Mouse (Mus musculus): ENCODE data around the gene Pnpla5. TPM values are rescaled to one million over a fixed set of nuclear protein-coding genes. Genes with fewer than 3 reads are reported as not detected.

Gene Pnpla5
- polyA plus RNA-seq, 1 experiment from 2014 or later: not detected

- WGBS: 78% methylated on average over 5 of the region's 5 CpGs
- no peak overlapping the region for H3K9ac ChIP-seq (ENCODE audit: low read depth, low read length)
- H3K9me3 ChIP-seq (ENCODE audit: control insufficient read depth, low read length): no peaks in the 10 kb centered on the region
- no peaks in the 10 kb centered on the region for H3K36me3 ChIP-seq (ENCODE audit: control insufficient read depth, insufficient read depth, low read length)
- H3K27me3 ChIP-seq (ENCODE audit: control insufficient read depth, insufficient read depth, low read length): no peaks in the 10 kb centered on the region
- no peaks in the 10 kb centered on the region for H3K4me1 ChIP-seq (ENCODE audit: control insufficient read depth, insufficient read depth, low read length)
- H3K4me3 ChIP-seq (ENCODE audit: low read length): no peak overlapping the region
- no peak overlapping the region for H3K4me2 ChIP-seq (replicated peaks; ENCODE audit: low read depth, low read length)
- H3K27ac ChIP-seq (ENCODE audit: low read depth, low read length): no peak overlapping the region
- no peak for ATAC-seq (ENCODE audit: low FRiP score, low TSS enrichment)
These were observed 18.0 kb upstream of the Pnpla5 start for GRCm38 (mm10) chr15:84140929-84141328.

GRCm38 (mm10) chr15:84140109-84140508, 17.1 kb upstream of the Pnpla5 start:
- H3K27ac ChIP-seq (ENCODE audit: low read depth, low read length): no peak overlapping the region
- WGBS: 45% methylated on average over 3 of the region's 3 CpGs
- no peak overlapping the region for H3K4me3 ChIP-seq (ENCODE audit: low read length)
- H3K36me3 ChIP-seq (ENCODE audit: control insufficient read depth, insufficient read depth, low read length): no peaks in the 10 kb centered on the region
- no peak overlapping the region for H3K4me2 ChIP-seq (replicated peaks; ENCODE audit: low read depth, low read length)
- H3K4me1 ChIP-seq (ENCODE audit: control insufficient read depth, insufficient read depth, low read length): no peaks in the 10 kb centered on the region
- ATAC-seq (ENCODE audit: low FRiP score, low TSS enrichment): no peak
- no peak overlapping the region for H3K9ac ChIP-seq (ENCODE audit: low read depth, low read length)
- H3K9me3 ChIP-seq (ENCODE audit: control insufficient read depth, low read length): no peaks in the 10 kb centered on the region
- no peaks in the 10 kb centered on the region for H3K27me3 ChIP-seq (ENCODE audit: control insufficient read depth, insufficient read depth, low read length)

GRCm38 (mm10) chr15:84139592-84140005, 16.6 kb upstream of the Pnpla5 start:
- 74% methylated on average over 5 of the region's 5 CpGs for WGBS
- Histone ChIP-seq H3K27ac (ENCODE audit: low read depth, low read length) (no peak overlapping the region), H3K9ac (ENCODE audit: low read depth, low read length) (no peak overlapping the region), H3K9me3 (ENCODE audit: control insufficient read depth, low read length) (no peaks in the 10 kb centered on the region), H3K4me2 (replicated peaks; ENCODE audit: low read depth, low read length) (no peak overlapping the region), H3K4me3 (ENCODE audit: low read length) (no peak overlapping the region), H3K36me3 (ENCODE audit: control insufficient read depth, insufficient read depth, low read length) (no peaks in the 10 kb centered on the region), H3K4me1 (ENCODE audit: control insufficient read depth, insufficient read depth, low read length) (no peaks in the 10 kb centered on the region), H3K27me3 (ENCODE audit: control insufficient read depth, insufficient read depth, low read length) (no peaks in the 10 kb centered on the region)
- no peak for ATAC-seq (ENCODE audit: low FRiP score, low TSS enrichment)

GRCm38 (mm10) chr15:84136473-84137415, 13.8 kb upstream of the Pnpla5 start:
- H3K9ac ChIP-seq (ENCODE audit: low read depth, low read length): no peak overlapping the region
- ATAC-seq (ENCODE audit: low FRiP score, low TSS enrichment): no peak
- H3K36me3 ChIP-seq (ENCODE audit: control insufficient read depth, insufficient read depth, low read length): no peaks in the 10 kb centered on the region
- H3K27ac ChIP-seq (ENCODE audit: low read depth, low read length): no peak overlapping the region
- no peaks in the 10 kb centered on the region for H3K9me3 ChIP-seq (ENCODE audit: control insufficient read depth, low read length)
- H3K27me3 ChIP-seq (ENCODE audit: control insufficient read depth, insufficient read depth, low read length): no peaks in the 10 kb centered on the region
- 51% methylated on average over 12 of the region's 12 CpGs for WGBS
- no peak overlapping the region for H3K4me3 ChIP-seq (ENCODE audit: low read length)
- H3K4me1 ChIP-seq (ENCODE audit: control insufficient read depth, insufficient read depth, low read length): no peaks in the 10 kb centered on the region
- no peak overlapping the region for H3K4me2 ChIP-seq (replicated peaks; ENCODE audit: low read depth, low read length)

- Histone ChIP-seq H3K9me3 (ENCODE audit: control insufficient read depth, low read length) (no peaks in the 10 kb centered on the region), H3K27ac (ENCODE audit: low read depth, low read length) (no peak overlapping the region), H3K27me3 (ENCODE audit: control insufficient read depth, insufficient read depth, low read length) (no peaks in the 10 kb centered on the region), H3K4me2 (replicated peaks; ENCODE audit: low read depth, low read length) (no peak overlapping the region), H3K9ac (ENCODE audit: low read depth, low read length) (no peak overlapping the region), H3K36me3 (ENCODE audit: control insufficient read depth, insufficient read depth, low read length) (no peaks in the 10 kb centered on the region), H3K4me3 (ENCODE audit: low read length) (no peak overlapping the region), H3K4me1 (ENCODE audit: control insufficient read depth, insufficient read depth, low read length) (no peaks in the 10 kb centered on the region)
- 88% methylated on average over 5 of the region's 5 CpGs for WGBS
- ATAC-seq (ENCODE audit: low FRiP score, low TSS enrichment): no peak
These were observed 12.5 kb upstream of the Pnpla5 start for GRCm38 (mm10) chr15:84135472-84135871.

- Histone ChIP-seq H3K4me1 (ENCODE audit: control insufficient read depth, insufficient read depth, low read length) (no peaks in the 10 kb centered on the region), H3K4me3 (ENCODE audit: low read length) (no peak overlapping the region), H3K27ac (ENCODE audit: low read depth, low read length) (no peak overlapping the region), H3K27me3 (ENCODE audit: control insufficient read depth, insufficient read depth, low read length) (no peaks in the 10 kb centered on the region), H3K36me3 (ENCODE audit: control insufficient read depth, insufficient read depth, low read length) (no peaks in the 10 kb centered on the region), H3K9me3 (ENCODE audit: control insufficient read depth, low read length) (no peaks in the 10 kb centered on the region), H3K9ac (ENCODE audit: low read depth, low read length) (no peak overlapping the region), H3K4me2 (replicated peaks; ENCODE audit: low read depth, low read length) (no peak overlapping the region)
- no peak for ATAC-seq (ENCODE audit: low FRiP score, low TSS enrichment)
- 68% methylated on average over 4 of the region's 4 CpGs for WGBS
These were observed 10.5 kb upstream of the Pnpla5 start for GRCm38 (mm10) chr15:84133440-84133839.

- H3K9me3 ChIP-seq (ENCODE audit: control insufficient read depth, low read length): no peaks in the 10 kb centered on the region
- 87% methylated on average over 7 of the region's 7 CpGs for WGBS
These were observed 9.0 kb upstream of the Pnpla5 start for GRCm38 (mm10) chr15:84131971-84132370.

GRCm38 (mm10) chr15:84131096-84131786, 8.3 kb upstream of the Pnpla5 start:
- H3K4me3 ChIP-seq (ENCODE audit: low read length): no peak overlapping the region

More at GRCm38 (mm10) chr15:84131971-84132370, 9.0 kb upstream of the Pnpla5 start:
- Histone ChIP-seq H3K4me3 (ENCODE audit: low read length) (no peak overlapping the region), H3K9ac (ENCODE audit: low read depth, low read length) (no peak overlapping the region), H3K36me3 (ENCODE audit: control insufficient read depth, insufficient read depth, low read length) (no peaks in the 10 kb centered on the region), H3K27ac (ENCODE audit: low read depth, low read length) (no peak overlapping the region), H3K4me1 (ENCODE audit: control insufficient read depth, insufficient read depth, low read length) (no peaks in the 10 kb centered on the region), H3K4me2 (replicated peaks; ENCODE audit: low read depth, low read length) (no peak overlapping the region), H3K27me3 (ENCODE audit: control insufficient read depth, insufficient read depth, low read length) (no peaks in the 10 kb centered on the region)
- no peak for ATAC-seq (ENCODE audit: low FRiP score, low TSS enrichment)

GRCm38 (mm10) chr15:84126871-84127270, 3.9 kb upstream of the Pnpla5 start:
- H3K36me3 ChIP-seq (ENCODE audit: control insufficient read depth, insufficient read depth, low read length): no peaks in the 10 kb centered on the region
- H3K4me3 ChIP-seq (ENCODE audit: low read length): no peak overlapping the region
- ATAC-seq (ENCODE audit: low FRiP score, low TSS enrichment): no peak
- H3K4me2 ChIP-seq (replicated peaks; ENCODE audit: low read depth, low read length): no peak overlapping the region
- no peaks in the 10 kb centered on the region for H3K4me1 ChIP-seq (ENCODE audit: control insufficient read depth, insufficient read depth, low read length)
- no peaks in the 10 kb centered on the region for H3K27me3 ChIP-seq (ENCODE audit: control insufficient read depth, insufficient read depth, low read length)
- no peak overlapping the region for H3K27ac ChIP-seq (ENCODE audit: low read depth, low read length)
- no peaks in the 10 kb centered on the region for H3K9me3 ChIP-seq (ENCODE audit: control insufficient read depth, low read length)
- 39% methylated on average over 5 of the region's 5 CpGs for WGBS
- H3K9ac ChIP-seq (ENCODE audit: low read depth, low read length): no peak overlapping the region

More at GRCm38 (mm10) chr15:84131096-84131786, 8.3 kb upstream of the Pnpla5 start:
- Histone ChIP-seq H3K9ac (ENCODE audit: low read depth, low read length) (no peak overlapping the region), H3K27me3 (ENCODE audit: control insufficient read depth, insufficient read depth, low read length) (no peaks in the 10 kb centered on the region), H3K4me2 (replicated peaks; ENCODE audit: low read depth, low read length) (no peak overlapping the region), H3K27ac (ENCODE audit: low read depth, low read length) (no peak overlapping the region), H3K4me1 (ENCODE audit: control insufficient read depth, insufficient read depth, low read length) (no peaks in the 10 kb centered on the region), H3K36me3 (ENCODE audit: control insufficient read depth, insufficient read depth, low read length) (no peaks in the 10 kb centered on the region), H3K9me3 (ENCODE audit: control insufficient read depth, low read length) (no peaks in the 10 kb centered on the region)
- no peak for ATAC-seq (ENCODE audit: low FRiP score, low TSS enrichment)
- 53% methylated on average over 16 of the region's 16 CpGs for WGBS
